Mouse (Mus musculus) kidney, embryonic 16.5 days (tissue): ENCODE measurements around the gene Clba1. TPM values are rescaled to one million over a fixed set of nuclear protein-coding genes. Genes with fewer than 3 reads are reported as not detected.

Source experiments
- ATAC-seq: fragments of 200-750 bp; cut with Nextera tagmentation; 2 replicates; pipeline ENCODE4 v1.8.0; 2017; ENCODE audit warnings: moderate TSS enrichment; ENCODE audit not compliant: low FRiP score, low TSS enrichment
- H3K27ac ChIP-seq: fragments of 300-500 bp; sonication (generic); 2 replicates; pipeline ENCODE4 v1.5.1; 2014; ENCODE audit warnings: low read length
- H3K27me3 ChIP-seq: fragments of 300-500 bp; sonication (generic); 2 replicates; pipeline ENCODE4 v1.6.1; 2014; ENCODE audit warnings: low read length, control low read depth, mixed read lengths; ENCODE audit not compliant: insufficient read depth
- H3K36me3 ChIP-seq: fragments of 300-500 bp; sonication (generic); 2 replicates; pipeline ENCODE4 v1.6.1; 2014; ENCODE audit warnings: low read length, control low read depth, mixed read lengths; ENCODE audit not compliant: insufficient read depth
- H3K4me1 ChIP-seq: fragments of 300-500 bp; sonication (generic); 2 replicates; pipeline ENCODE4 v1.6.1; 2014; ENCODE audit warnings: low read length, control low read depth, mixed read lengths; ENCODE audit not compliant: insufficient read depth
- H3K4me2 ChIP-seq: fragments of 300-500 bp; sonication (generic); replicated peaks from 2 replicates; pipeline ENCODE4 v1.6.1; 2014; ENCODE audit warnings: low read depth, low read length
- H3K4me3 ChIP-seq: fragments of 300-500 bp; sonication (generic); 2 replicates; pipeline ENCODE4 v1.5.1; 2014; ENCODE audit warnings: mild to moderate bottlenecking, low read length
- H3K9ac ChIP-seq: fragments of 300-500 bp; sonication (generic); replicated peaks from 2 replicates; pipeline ENCODE4 v1.6.1; 2014; ENCODE audit warnings: low read length
- H3K9me3 ChIP-seq: fragments of 300-500 bp; sonication (generic); 2 replicates; pipeline ENCODE4 v1.6.1; 2016; ENCODE audit warnings: low read length, control low read depth
- WGBS: fragments of 180-500 bp; shearing (Covaris S2); extraction: QIAGEN DNeasy Blood & Tissue Kit; methylation state at CpG from one replicate; pipeline ENCODE4 v1.1.7; 2014; 5-methylcytosine and 5-hydroxymethylcytosine counted together
- polyA plus RNA-seq: library from polyadenylated mRNA; unstranded; fragments of >200 nt; fragmentation: Nextera tagmentation; extraction: Ambion mirVana; gene quantifications from 2 replicates; pipeline ENCODE4 v1.2.1, GENCODE M21; 2015

Clba1 gene
- polyA plus RNA-seq, 1 experiment from 2014 or later, result 14.0 TPM

GRCm38 (mm10) chr12:112822676-112823075 lies 13.9 kb downstream of the Clba1 start:
- no peaks in the 10 kb centered on the region for H3K9me3 ChIP-seq
- H3K27ac ChIP-seq, result no peak overlapping the region
- H3K9ac ChIP-seq, result no peak overlapping the region
- H3K36me3 ChIP-seq, result peaks cover 65% of the 10 kb centered on the region
- peaks cover 42% of the 10 kb centered on the region for H3K4me1 ChIP-seq
- WGBS, result 69% methylated on average over 2 of the region's 2 CpGs
- H3K4me2 ChIP-seq, result no peak overlapping the region
- no peaks in the 10 kb centered on the region for H3K27me3 ChIP-seq
- ATAC-seq, result no peak
- H3K4me3 ChIP-seq, result no peak overlapping the region

GRCm38 (mm10) chr12:112823221-112823620 lies 14.5 kb downstream of the Clba1 start:
- WGBS, result 64% methylated on average over 4 of the region's 4 CpGs
- no peak for ATAC-seq
- no peak overlapping the region for H3K4me3 ChIP-seq
- H3K36me3 ChIP-seq, result peaks cover 63% of the 10 kb centered on the region
- H3K27ac ChIP-seq, result no peak overlapping the region; the same call in 1 of the 2 replicates
- H3K9me3 ChIP-seq, result no peaks in the 10 kb centered on the region
- no peak overlapping the region for H3K4me2 ChIP-seq
- H3K9ac ChIP-seq, result no peak overlapping the region
- no peaks in the 10 kb centered on the region for H3K27me3 ChIP-seq
- peaks cover 47% of the 10 kb centered on the region for H3K4me1 ChIP-seq

- Histone ChIP-seq H3K9ac (peak overlapping the region; percentile 99), H3K9me3 (no peaks in the 10 kb centered on the region), H3K4me1 (peaks cover 56% of the 10 kb centered on the region), H3K4me2 (no peak overlapping the region), H3K36me3 (peaks cover 39% of the 10 kb centered on the region; the same call in 1 of the 2 replicates), H3K27me3 (no peaks in the 10 kb centered on the region), H3K4me3 (no peak overlapping the region), H3K27ac (no peak overlapping the region)
- no peak for ATAC-seq
- 78% methylated on average over 5 of the region's 5 CpGs for WGBS
Measured at GRCm38 (mm10) chr12:112825901-112826300, 17.2 kb downstream of the Clba1 start.

GRCm38 (mm10) chr12:112828501-112829243 lies 19.9 kb downstream of the Clba1 start:
- Histone ChIP-seq H3K4me2 (peak overlapping the region; percentile 77), H3K4me3 (peak overlapping the region; percentile 99), H3K9ac (peak overlapping the region; percentile 99), H3K9me3 (no peaks in the 10 kb centered on the region), H3K27ac (peak overlapping the region; percentile 93), H3K4me1 (peaks cover 46% of the 10 kb centered on the region), H3K27me3 (no peaks in the 10 kb centered on the region), H3K36me3 (peaks cover 29% of the 10 kb centered on the region; the same call in 1 of the 2 replicates)
- under 1% methylated on average over 38 of the region's 51 CpGs for WGBS
- peak; percentile 87 for ATAC-seq

GRCm38 (mm10) chr12:112829244-112829864 lies 20.6 kb downstream of the Clba1 start, which contains the start of gene Cdca4:
TSS of gene Cdca4 (minus strand) at chr12:112829423.
- under 1% methylated on average over 72 of the region's 72 CpGs for WGBS
- Histone ChIP-seq H3K4me1 (peaks cover 39% of the 10 kb centered on the region), H3K36me3 (peaks cover 27% of the 10 kb centered on the region; the same call in 1 of the 2 replicates)

GRCm38 (mm10) chr12:112830141-112830540 lies 21.4 kb downstream of the Clba1 start:
- H3K27me3 ChIP-seq, result no peaks in the 10 kb centered on the region
- no peak for ATAC-seq
- 35% methylated on average over 2 of the region's 2 CpGs for WGBS

More at GRCm38 (mm10) chr12:112829244-112829864, 20.6 kb downstream of the Clba1 start, which contains the start of gene Cdca4:
- Histone ChIP-seq H3K4me2 (peak within 1 kb of the TSS; percentile 77), H3K27me3 (no peaks in the 10 kb centered on the region), H3K9ac (peak within 1 kb of the TSS; percentile 99), H3K27ac (peak within 1 kb of the TSS; percentile 93), H3K4me3 (peak within 1 kb of the TSS; percentile 99), H3K9me3 (no peaks in the 10 kb centered on the region)
- ATAC-seq, result peak; percentile 97

GRCm38 (mm10) chr12:112830570-112830969 lies 21.8 kb downstream of the Clba1 start:
- Histone ChIP-seq H3K9ac (peak overlapping the region; percentile 87), H3K27me3 (no peaks in the 10 kb centered on the region), H3K4me2 (peak overlapping the region; percentile 70), H3K4me3 (peak overlapping the region; percentile 99), H3K27ac (no peak overlapping the region), H3K4me1 (peaks cover 35% of the 10 kb centered on the region), H3K36me3 (peaks cover 22% of the 10 kb centered on the region; the same call in 1 of the 2 replicates), H3K9me3 (no peaks in the 10 kb centered on the region)
- ATAC-seq, result no peak
- WGBS, result 88% methylated on average over 3 of the region's 3 CpGs

More at GRCm38 (mm10) chr12:112830141-112830540, 21.4 kb downstream of the Clba1 start:
- Histone ChIP-seq H3K4me2 (peak overlapping the region; percentile 70), H3K9ac (peak overlapping the region; percentile 87), H3K9me3 (no peaks in the 10 kb centered on the region), H3K4me1 (peaks cover 36% of the 10 kb centered on the region), H3K4me3 (peak overlapping the region; percentile 99), H3K27ac (peak overlapping the region; percentile 64), H3K36me3 (peaks cover 22% of the 10 kb centered on the region; the same call in 1 of the 2 replicates)

- H3K4me2 ChIP-seq, result no peak overlapping the region
- no peak overlapping the region for H3K4me3 ChIP-seq
- no peak for ATAC-seq
- no peaks in the 10 kb centered on the region for H3K27me3 ChIP-seq
- peaks cover 10% of the 10 kb centered on the region; the same call in 1 of the 2 replicates for H3K36me3 ChIP-seq
- H3K4me1 ChIP-seq, result peaks cover 17% of the 10 kb centered on the region
- H3K27ac ChIP-seq, result no peak overlapping the region
- no peak overlapping the region for H3K9ac ChIP-seq
- 95% methylated on average over 5 of the region's 5 CpGs for WGBS
- H3K9me3 ChIP-seq, result no peaks in the 10 kb centered on the region
Measured at GRCm38 (mm10) chr12:112832411-112832810, 23.7 kb downstream of the Clba1 start.

GRCm38 (mm10) chr12:112833527-112833926 lies 24.8 kb downstream of the Clba1 start:
- Histone ChIP-seq H3K4me3 (no peak overlapping the region), H3K9ac (0 out of 2 replicates have a peak overlapping the region, but pooled peaks have one; percentile 16), H3K9me3 (no peaks in the 10 kb centered on the region), H3K27ac (no peak overlapping the region), H3K4me1 (peaks cover 8% of the 10 kb centered on the region), H3K36me3 (peaks cover 6% of the 10 kb centered on the region; the same call in 1 of the 2 replicates), H3K27me3 (no peaks in the 10 kb centered on the region), H3K4me2 (no peak overlapping the region)
- WGBS, result 80% methylated on average over 6 of the region's 6 CpGs
- ATAC-seq, result no peak
